Comparison of ENCODE assay signal across 23 mouse cellular contexts in genomic region chr1:21634013-21634412, GRCm38 (mm10).
"Had no signal": no experiment of that assay in that cellular context is flagged by ENCODE, and none has a peak within 500 bp of the region (broad histone marks: within the 10 kb centered on the region; RNA-seq: fewer than 3 reads in every experiment).

No protein-coding gene starts in this region.

- H3K27me3 ChIP-seq: liver, embryonic 15.5 days; lung, embryonic 15.5 days; megakaryocyte, embryonic 14.5 days; midbrain, embryonic 13.5 days; midbrain, embryonic 15.5 days; neural tube, embryonic 13.5 days; neural tube, embryonic 15.5 days had no signal

- ATAC-seq: liver, postnatal 0 days; lung, postnatal 0 days; midbrain, embryonic 13.5 days; midbrain, embryonic 15.5 days had no signal

- H3K4me2 ChIP-seq: liver, embryonic 15.5 days; lung, embryonic 15.5 days; midbrain, embryonic 11.5 days; midbrain, embryonic 13.5 days; midbrain, embryonic 15.5 days; neural tube, embryonic 13.5 days; neural tube, embryonic 15.5 days had no signal

- H3K4me1 ChIP-seq: liver, embryonic 15.5 days; lung, embryonic 15.5 days; megakaryocyte, embryonic 14.5 days; midbrain, embryonic 13.5 days; midbrain, embryonic 15.5 days; neural tube, embryonic 13.5 days; neural tube, embryonic 15.5 days had no signal

- H3K9me3 ChIP-seq: liver, embryonic 15.5 days; lung, embryonic 15.5 days; megakaryocyte, embryonic 14.5 days; midbrain, embryonic 13.5 days; midbrain, embryonic 15.5 days; neural tube, embryonic 13.5 days; neural tube, embryonic 15.5 days had no signal

- H3K4me3 ChIP-seq: liver, embryonic 15.5 days; lung, embryonic 15.5 days; megakaryocyte, embryonic 14.5 days; midbrain, embryonic 13.5 days; midbrain, embryonic 15.5 days; myocyte; neural tube, embryonic 13.5 days; neural tube, embryonic 15.5 days had no signal

- H3K9ac ChIP-seq: liver, embryonic 15.5 days; liver, postnatal 0 days; lung, embryonic 15.5 days; midbrain, embryonic 13.5 days; midbrain, embryonic 15.5 days; neural tube, embryonic 13.5 days; neural tube, embryonic 15.5 days had no signal

- H3K36me3 ChIP-seq: liver, embryonic 15.5 days; lung, embryonic 15.5 days; midbrain, embryonic 13.5 days; midbrain, embryonic 15.5 days; neural tube, embryonic 13.5 days; neural tube, embryonic 15.5 days had no signal

- DNase-seq: liver, postnatal 0 days; lung, adult 2 months; lung, postnatal 14 days; lung, postnatal 36 days; retina, postnatal 1 day; right cerebral cortex, adult 18-20 months; right cerebral cortex, postnatal 25 days; right cerebral cortex, postnatal 4 days; spleen, adult 18-20 months; thymus, adult 18-20 months; thymus, postnatal 14 days; thymus, postnatal 36 days had no signal

- H3K27ac ChIP-seq: liver, embryonic 15.5 days; lung, embryonic 15.5 days; macrophage; midbrain, embryonic 13.5 days; midbrain, embryonic 15.5 days; neural tube, embryonic 13.5 days; neural tube, embryonic 15.5 days had no signal
